Mouse (Mus musculus) kidney, adult 2 months (tissue): ENCODE data around the gene Esrrg.

Experiments
- CTCF ChIP-seq: fragments of 200-500 bp; conservative IDR thresholded peaks from 2 replicates; pipeline ENCODE4 v1.5.1; 2011; ENCODE audit warnings: low read depth, mild to moderate bottlenecking, control low read depth, low read length, moderate library complexity, mixed read lengths; ENCODE audit not compliant: insufficient read depth, insufficient read length
- POLR2A ChIP-seq: fragments of 200-500 bp; IDR thresholded peaks from one replicate; pipeline ENCODE4 v1.6.1; 2011; ENCODE audit warnings: low read depth, low read length, control low read depth

- TF ChIP-seq CTCF (no peak), POLR2A (no peak)
Observed at GRCm38 (mm10) chr1:188030116-188030515, 421.5 kb downstream of the Esrrg start.
